Mouse (Mus musculus) E14TG2a.4 (cell line): Measurements from ENCODE around the gene Brwd1.
A peak's percentile ranks its signal among the peaks of the same experiment; 100 is the strongest.
"Not testable (repeated sequence)": the region's sequence is repeated elsewhere in the genome, so short reads cannot be mapped to it uniquely, and the experiment has no call there.

ENCODE experiments used
- H3K27me3 ChIP-seq: 2 replicates; pipeline ENCODE4 v1.6.1; 2014; ENCODE audit warnings: low read length, control low read depth; ENCODE audit not compliant: insufficient read depth
- H3K36me3 ChIP-seq: 2 replicates; pipeline ENCODE4 v1.6.1; 2014; ENCODE audit warnings: low read length, control low read depth; ENCODE audit not compliant: insufficient read depth
- H3K4me1 ChIP-seq: replicated peaks from 2 replicates; pipeline ENCODE4 v1.6.1; 2014; ENCODE audit warnings: low read depth, low read length, control low read depth
- H3K4me3 ChIP-seq: replicated peaks from 2 replicates; pipeline ENCODE4 v1.5.1; 2014; ENCODE audit warnings: mild to moderate bottlenecking, low read length
- H3K9me3 ChIP-seq: 2 replicates; pipeline ENCODE4 v1.6.1; 2014; ENCODE audit warnings: low read length, control low read depth
- CTCF ChIP-seq: conservative IDR thresholded peaks from 2 replicates; pipeline ENCODE4 v1.5.1; 2014; ENCODE audit warnings: low read length
- NANOG ChIP-seq: IDR thresholded peaks from 2 replicates; pipeline ENCODE4 v1.6.1; 2014; ENCODE audit warnings: borderline replicate concordance, low read length, mixed read lengths
- POU5F1 ChIP-seq: IDR thresholded peaks from 2 replicates; pipeline ENCODE4 v1.6.1; 2014; ENCODE audit warnings: low read length, borderline replicate concordance

Brwd1 gene

GRCm38 (mm10) chr16:96040691-96041090 is 41.6 kb downstream of the Brwd1 start:
- Histone ChIP-seq H3K9me3 (no peaks in the 10 kb centered on the region), H3K27me3 (no peaks in the 10 kb centered on the region), H3K4me1 (peaks cover 29% of the 10 kb centered on the region), H3K36me3 (peaks cover 93% of the 10 kb centered on the region), H3K4me3 (no peak overlapping the region)
- no peak for TF ChIP-seq CTCF
- no peak for TF ChIP-seq NANOG
- TF ChIP-seq POU5F1, result no peak

GRCm38 (mm10) chr16:96039538-96039937 is 42.8 kb downstream of the Brwd1 start:
- Histone ChIP-seq H3K4me3 (no peak overlapping the region), H3K27me3 (no peaks in the 10 kb centered on the region), H3K36me3 (peaks cover 95% of the 10 kb centered on the region), H3K9me3 (no peaks in the 10 kb centered on the region), H3K4me1 (peaks cover 20% of the 10 kb centered on the region)
- TF ChIP-seq NANOG (no peak), CTCF (no peak), POU5F1 (no peak)

- Histone ChIP-seq H3K4me3 (no peak overlapping the region), H3K27me3 (no peaks in the 10 kb centered on the region), H3K9me3 (no peaks in the 10 kb centered on the region), H3K36me3 (peaks cover 100% of the 10 kb centered on the region), H3K4me1 (0 out of 2 replicates have a peak, but pooled peaks cover 2% of the 10 kb centered on the region)
- no peak for TF ChIP-seq NANOG
Measured at GRCm38 (mm10) chr16:96034473-96034872, 47.9 kb downstream of the Brwd1 start.

- 0 out of 2 replicates have a peak, but pooled peaks cover 2% of the 10 kb centered on the region for H3K4me1 ChIP-seq
- no peak overlapping the region for H3K4me3 ChIP-seq
- H3K27me3 ChIP-seq, result no peaks in the 10 kb centered on the region
- TF ChIP-seq POU5F1 (no peak), NANOG (no peak), CTCF (no peak)
- peaks cover 100% of the 10 kb centered on the region for H3K36me3 ChIP-seq
- no peaks in the 10 kb centered on the region for H3K9me3 ChIP-seq
Measured at GRCm38 (mm10) chr16:96032368-96033043, 49.8 kb downstream of the Brwd1 start.

GRCm38 (mm10) chr16:96030476-96031102 is 51.7 kb downstream of the Brwd1 start:
- H3K27me3 ChIP-seq, result no peaks in the 10 kb centered on the region
- H3K9me3 ChIP-seq, result no peaks in the 10 kb centered on the region
- H3K4me1 ChIP-seq, result 0 out of 2 replicates have a peak, but pooled peaks cover 2% of the 10 kb centered on the region
- H3K36me3 ChIP-seq, result peaks cover 99% of the 10 kb centered on the region
- no peak for TF ChIP-seq POU5F1
- TF ChIP-seq CTCF, result no peak
- TF ChIP-seq NANOG, result no peak
- no peak overlapping the region for H3K4me3 ChIP-seq

GRCm38 (mm10) chr16:96026256-96026655 is 56.1 kb downstream of the Brwd1 start:
- Histone ChIP-seq H3K4me3 (no peak overlapping the region), H3K4me1 (no peaks in the 10 kb centered on the region), H3K9me3 (no peaks in the 10 kb centered on the region), H3K36me3 (peaks cover 93% of the 10 kb centered on the region), H3K27me3 (no peaks in the 10 kb centered on the region)
- TF ChIP-seq CTCF, result no peak
- TF ChIP-seq POU5F1, result no peak
- no peak for TF ChIP-seq NANOG

- TF ChIP-seq NANOG (no peak), CTCF (peak; percentile 24)
- Histone ChIP-seq H3K4me3 (no peak overlapping the region), H3K36me3 (peaks cover 93% of the 10 kb centered on the region), H3K4me1 (no peaks in the 10 kb centered on the region), H3K27me3 (no peaks in the 10 kb centered on the region), H3K9me3 (no peaks in the 10 kb centered on the region)
Measured at GRCm38 (mm10) chr16:96025244-96025643, 57.1 kb downstream of the Brwd1 start.

- no peak for TF ChIP-seq NANOG
- TF ChIP-seq POU5F1, result no peak
- TF ChIP-seq CTCF, result no peak
- Histone ChIP-seq H3K4me3 (no peak overlapping the region), H3K4me1 (no peaks in the 10 kb centered on the region), H3K27me3 (no peaks in the 10 kb centered on the region), H3K9me3 (no peaks in the 10 kb centered on the region), H3K36me3 (peaks cover 93% of the 10 kb centered on the region)
Measured at GRCm38 (mm10) chr16:96021045-96021444, 61.3 kb downstream of the Brwd1 start.

GRCm38 (mm10) chr16:96009124-96009523 is 73.2 kb downstream of the Brwd1 start:
- H3K36me3 ChIP-seq, result peaks cover 60% of the 10 kb centered on the region
- H3K27me3 ChIP-seq, H3K9me3 ChIP-seq, H3K4me1 ChIP-seq, H3K4me3 ChIP-seq: not testable (repeated sequence)

GRCm38 (mm10) chr16:96004278-96004677 is 78.0 kb downstream of the Brwd1 start:
- H3K27me3 ChIP-seq, H3K4me1 ChIP-seq, H3K4me3 ChIP-seq, H3K9me3 ChIP-seq: not testable (repeated sequence)
- H3K36me3 ChIP-seq, result peaks cover 61% of the 10 kb centered on the region
